Mouse (Mus musculus) v-Abl transformed pro-B cells (cell line): Measurements from ENCODE around the gene Hapln2.

Source experiments
- in situ Hi-C, 2 experiments: fragments of 400-800 bp; cut with MboI; formaldehyde crosslinking; loops; one replicate each; pipeline ENCODE4 v1.15.1; 2025; ENCODE audit not compliant: unreplicated experiment in 2 of 2

The Hapln2 gene

GRCm38 (mm10) chr3:88010634-88011265 lies 16.6 kb downstream of the Hapln2 start:
- in situ Hi-C loops = no loop called here

- in situ Hi-C loops = loop anchor here (5.0 to 10.0 kb wide), 3 partner anchors 66 to 189 kb away; partner anchors contain the start of gene Ttc24 (in 1 of the 2)
Observed at GRCm38 (mm10) chr3:88005822-88006786, 21.3 kb downstream of the Hapln2 start.

GRCm38 (mm10) chr3:88002291-88002976 lies 24.9 kb downstream of the Hapln2 start:
- in situ Hi-C loops = loop anchor here in 1 of 2 experiments (10.0 kb wide), 1 partner anchor 192 kb away; no protein-coding TSS in a partner anchor

- in situ Hi-C loops = loop anchor here in 1 of 2 experiments (10.0 kb wide), 1 partner anchor 194 kb away; no protein-coding TSS in a partner anchor
Observed at GRCm38 (mm10) chr3:88000816-88001595, 26.4 kb downstream of the Hapln2 start.

GRCm38 (mm10) chr3:88000181-88000580 lies 27.2 kb downstream of the Hapln2 start, which contains the start of gene Bcan:
TSS of gene Bcan (minus strand) at chr3:88000230.
- in situ Hi-C loops = loop anchor here in 1 of 2 experiments (10.0 kb wide), 1 partner anchor 195 kb away; no protein-coding TSS in a partner anchor

- in situ Hi-C loops = no loop called here
Observed at GRCm38 (mm10) chr3:87999243-87999895, 28.0 kb downstream of the Hapln2 start.

GRCm38 (mm10) chr3:87998747-87999146 lies 28.6 kb downstream of the Hapln2 start:
- in situ Hi-C loops = no loop called here

- in situ Hi-C loops = no loop called here
Observed at GRCm38 (mm10) chr3:87996971-87997614, 30.3 kb downstream of the Hapln2 start.

GRCm38 (mm10) chr3:87996401-87996800 lies 31.0 kb downstream of the Hapln2 start:
- in situ Hi-C loops = no loop called here

- in situ Hi-C loops = no loop called here
Observed at GRCm38 (mm10) chr3:87995331-87995730, 32.1 kb downstream of the Hapln2 start.

GRCm38 (mm10) chr3:87993436-87993835 lies 33.9 kb downstream of the Hapln2 start:
- in situ Hi-C loops = no loop called here

GRCm38 (mm10) chr3:87989935-87990334 lies 37.4 kb downstream of the Hapln2 start:
- in situ Hi-C loops = loop anchor here in 1 of 2 experiments (10.0 kb wide), 1 partner anchor 55 kb away; the partner anchor contains the start of genes Isg20l2 and Rrnad1

GRCm38 (mm10) chr3:87988068-87988467 lies 39.3 kb downstream of the Hapln2 start:
- in situ Hi-C loops = loop anchor here in 1 of 2 experiments (10.0 kb wide), 1 partner anchor 53 kb away; the partner anchor contains the start of genes Isg20l2 and Rrnad1

GRCm38 (mm10) chr3:87987633-87988032 lies 39.8 kb downstream of the Hapln2 start:
- in situ Hi-C loops = loop anchor here in 1 of 2 experiments (10.0 kb wide), 1 partner anchor 53 kb away; the partner anchor contains the start of genes Isg20l2 and Rrnad1

- in situ Hi-C loops = loop anchor here in 1 of 2 experiments (10.0 kb wide), 1 partner anchor 52 kb away; the partner anchor contains the start of genes Isg20l2 and Rrnad1
Observed at GRCm38 (mm10) chr3:87986868-87987267, 40.5 kb downstream of the Hapln2 start.

- in situ Hi-C loops = loop anchor here in 1 of 2 experiments (10.0 kb wide), 1 partner anchor 51 kb away; the partner anchor contains the start of genes Isg20l2 and Rrnad1
Observed at GRCm38 (mm10) chr3:87985505-87986320, 41.7 kb downstream of the Hapln2 start.

GRCm38 (mm10) chr3:87984094-87984493 lies 43.3 kb downstream of the Hapln2 start:
- in situ Hi-C loops = loop anchor here in 1 of 2 experiments (10.0 kb wide), 1 partner anchor 49 kb away; the partner anchor contains the start of genes Isg20l2 and Rrnad1
